Mouse (Mus musculus): Measurements from ENCODE around the gene Qtrt1.
A peak's percentile ranks its signal among the peaks of the same experiment; 100 is the strongest.

Qtrt1 gene

GRCm38 (mm10) chr9:21419646-21420045 is 8.0 kb downstream of the Qtrt1 start:
- no peak for DNase-seq (ENCODE audit: low read depth, low spot score)

GRCm38 (mm10) chr9:21424631-21425555 is 13.3 kb downstream of the Qtrt1 start, which contains the start of gene Dnm2:
TSS of gene Dnm2 (plus strand) at chr9:21424908.
- peak; percentile 100 for DNase-seq (ENCODE audit: low read depth, low spot score)

GRCm38 (mm10) chr9:21425556-21425945 is 13.9 kb downstream of the Qtrt1 start:
- no peak for DNase-seq (ENCODE audit: low read depth, low spot score)

DNA sequence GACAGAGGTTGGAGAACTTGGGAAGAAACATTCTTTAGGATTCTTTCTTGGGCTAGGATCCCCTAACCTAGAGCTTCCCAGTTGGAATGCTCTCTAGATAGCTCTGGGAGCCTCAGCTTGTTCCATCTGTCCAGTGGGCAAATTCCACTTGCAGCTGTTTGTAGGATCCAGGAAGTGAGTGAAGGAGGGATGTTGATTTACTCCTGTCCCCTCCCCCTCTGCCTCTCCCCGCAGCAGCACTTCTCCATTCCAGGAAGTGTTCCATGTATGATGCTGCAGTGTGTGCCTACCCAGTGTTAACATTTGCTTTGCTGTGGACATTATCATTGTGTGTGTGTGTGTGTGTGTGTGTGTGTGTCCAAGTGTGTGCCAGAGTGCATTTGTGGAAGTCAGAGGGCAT is 14.4 kb downstream of the Qtrt1 start:
- no peak for DNase-seq (ENCODE audit: low read depth, low spot score)

- no peak for DNase-seq (ENCODE audit: low read depth, low spot score)
Observed at GRCm38 (mm10) chr9:21426525-21426924, 14.9 kb downstream of the Qtrt1 start.

GRCm38 (mm10) chr9:21427773-21428172 is 16.1 kb downstream of the Qtrt1 start:
- no peak for DNase-seq (ENCODE audit: low read depth, low spot score)

DNA sequence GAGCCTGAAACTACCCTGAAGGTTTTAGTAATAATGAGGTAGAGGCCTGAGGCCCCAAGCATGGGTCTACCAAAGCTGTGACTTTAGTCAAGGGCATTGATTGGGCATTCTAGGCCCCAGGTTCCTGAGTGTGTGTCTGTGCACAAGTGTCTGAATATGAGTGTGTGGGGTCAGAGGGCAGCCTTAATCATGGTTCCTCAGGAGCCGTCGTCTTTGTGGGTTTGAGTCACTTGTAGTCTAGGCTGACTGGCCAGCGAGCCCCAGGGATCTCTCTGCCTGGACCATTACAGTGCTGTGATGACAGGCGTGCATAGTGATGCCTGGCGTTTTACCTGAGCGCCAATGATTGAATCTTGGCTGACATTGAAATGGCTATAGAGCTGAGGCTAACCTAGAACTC is 16.5 kb downstream of the Qtrt1 start:
- no peak for DNase-seq (ENCODE audit: low read depth, low spot score)

DNA sequence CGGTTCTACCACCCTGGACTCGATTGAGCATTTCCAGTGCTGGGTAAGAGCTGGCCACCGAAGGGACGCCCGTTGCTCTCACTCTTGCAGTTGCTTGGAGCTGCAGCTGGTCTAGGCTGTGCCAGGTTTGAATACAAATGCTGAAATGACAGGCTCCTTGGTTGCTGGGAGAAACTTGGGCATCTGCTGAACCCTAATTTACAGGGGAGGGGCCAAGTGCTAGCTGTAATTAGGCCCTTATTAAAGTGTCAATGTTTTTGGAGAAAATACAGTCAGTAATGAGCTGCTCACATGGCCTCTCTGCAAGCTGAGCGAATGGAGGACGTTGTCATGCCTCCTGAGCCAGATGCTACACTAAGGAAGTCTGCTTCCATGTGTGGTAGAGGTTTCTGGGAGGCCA is 19.1 kb downstream of the Qtrt1 start:
- DNase-seq (ENCODE audit: low read depth, low spot score): no peak

- no peak for DNase-seq (ENCODE audit: low read depth, low spot score)
Observed at GRCm38 (mm10) chr9:21432066-21432465, 20.4 kb downstream of the Qtrt1 start.

- no peak for DNase-seq (ENCODE audit: low read depth, low spot score)
Observed at GRCm38 (mm10) chr9:21433766-21434165, 22.1 kb downstream of the Qtrt1 start.

DNA sequence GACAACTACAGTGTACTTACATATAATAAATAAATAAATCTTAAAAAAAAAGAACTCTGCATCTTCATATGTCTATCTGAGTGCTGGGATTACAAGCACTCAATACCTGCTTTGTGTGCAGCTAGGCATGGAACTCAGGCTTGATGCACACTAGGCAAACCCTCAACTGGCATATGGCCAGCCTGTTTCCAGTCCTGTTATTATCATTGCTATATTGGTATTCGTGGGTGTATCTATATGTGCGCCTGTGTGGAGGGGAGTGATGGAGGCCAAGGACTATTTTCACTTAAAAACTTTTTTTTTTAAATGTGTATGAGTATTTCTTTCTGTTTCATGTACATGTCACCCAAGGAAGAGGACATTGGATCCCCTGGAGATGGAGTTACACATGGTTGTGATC is 22.8 kb downstream of the Qtrt1 start:
- no peak for DNase-seq (ENCODE audit: low read depth, low spot score)

GRCm38 (mm10) chr9:21435777-21436635 is 24.4 kb downstream of the Qtrt1 start:
- DNase-seq (ENCODE audit: low read depth, low spot score): no peak

- DNase-seq (ENCODE audit: low read depth, low spot score): no peak
Observed at GRCm38 (mm10) chr9:21437577-21437976, 25.9 kb downstream of the Qtrt1 start.

- no peak for DNase-seq (ENCODE audit: low read depth, low spot score)
Observed at GRCm38 (mm10) chr9:21438219-21438618, 26.6 kb downstream of the Qtrt1 start.

DNA sequence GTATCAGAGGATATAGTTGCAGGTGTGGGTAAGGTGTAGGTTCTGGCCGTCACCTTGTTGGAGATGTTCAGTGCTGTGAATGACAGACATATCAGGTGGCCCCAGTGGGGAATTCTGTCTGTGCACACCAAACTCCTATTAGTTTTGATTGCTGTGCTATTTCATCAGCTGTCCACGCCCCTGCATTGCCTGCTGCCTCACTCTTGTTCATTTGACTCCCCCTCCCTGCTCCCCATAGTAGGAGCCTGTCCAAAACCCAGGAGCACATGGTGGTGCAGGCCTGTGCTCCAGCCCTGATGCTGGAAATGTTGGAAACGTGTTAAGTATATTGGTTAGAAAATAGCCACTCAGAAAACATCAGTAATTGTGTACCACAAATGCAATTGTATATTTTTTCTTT is 27.8 kb downstream of the Qtrt1 start:
- no peak for DNase-seq (ENCODE audit: low read depth, low spot score)

DNA sequence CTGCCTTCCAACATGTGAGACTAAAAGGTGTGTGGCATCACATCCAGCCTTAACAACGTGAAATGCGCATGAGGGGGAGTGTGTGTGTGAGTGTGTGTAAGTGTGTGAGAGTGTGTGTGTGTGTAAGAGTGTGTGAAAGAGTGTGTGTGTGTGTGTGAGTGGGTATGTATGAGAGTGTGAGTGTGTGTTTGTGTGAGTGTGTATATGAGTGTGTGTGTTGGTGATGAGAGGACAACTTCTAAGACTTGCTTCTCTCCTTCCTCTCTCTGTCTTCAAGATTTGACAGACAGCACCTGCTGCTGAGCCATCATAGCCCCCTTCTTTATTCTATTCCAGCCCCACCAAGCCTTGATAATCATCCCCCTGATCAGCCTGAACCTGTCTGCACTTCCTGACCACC is 28.3 kb downstream of the Qtrt1 start:
- no peak for DNase-seq (ENCODE audit: low read depth, low spot score)

DNA sequence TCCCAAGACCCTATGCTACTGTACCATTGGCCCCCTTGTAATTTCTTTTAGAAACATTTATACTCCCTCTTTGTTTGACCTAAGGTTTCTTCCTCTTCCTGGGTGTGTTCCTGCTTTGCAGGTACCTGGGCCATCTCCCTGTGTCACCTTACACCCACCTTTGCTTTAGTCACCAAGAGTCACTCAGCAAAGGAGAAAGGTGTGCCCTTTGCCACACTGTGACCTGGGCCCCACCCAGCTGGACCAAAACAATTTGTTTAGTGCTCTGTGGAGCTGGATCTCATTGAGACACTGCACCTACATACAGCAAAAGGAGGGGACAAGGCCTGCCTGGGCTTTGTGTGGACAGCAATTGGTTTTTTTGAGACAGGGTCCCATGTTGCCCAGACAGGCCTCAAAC is 28.8 kb downstream of the Qtrt1 start:
- no peak for DNase-seq (ENCODE audit: low read depth, low spot score)

DNA sequence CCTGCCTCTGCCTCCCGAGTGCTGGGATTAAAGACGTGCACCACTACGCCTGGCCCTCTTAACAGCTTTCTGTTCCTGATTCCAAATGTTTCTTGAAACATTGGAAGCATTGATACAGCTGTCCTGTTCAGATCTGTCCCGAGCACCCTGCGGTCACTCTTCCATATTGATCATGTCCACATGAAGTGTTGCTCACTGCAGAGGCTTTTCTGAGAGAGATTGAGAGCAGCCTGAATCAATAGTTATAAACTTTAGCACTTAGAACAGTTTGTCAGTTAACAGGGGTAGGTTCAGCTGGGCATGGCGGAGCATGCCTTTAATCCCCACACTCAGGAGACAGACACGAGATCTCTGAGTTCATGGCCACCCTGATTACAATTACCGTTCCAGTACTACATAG is 32.2 kb downstream of the Qtrt1 start:
- no peak for DNase-seq (ENCODE audit: low read depth, low spot score)

DNA sequence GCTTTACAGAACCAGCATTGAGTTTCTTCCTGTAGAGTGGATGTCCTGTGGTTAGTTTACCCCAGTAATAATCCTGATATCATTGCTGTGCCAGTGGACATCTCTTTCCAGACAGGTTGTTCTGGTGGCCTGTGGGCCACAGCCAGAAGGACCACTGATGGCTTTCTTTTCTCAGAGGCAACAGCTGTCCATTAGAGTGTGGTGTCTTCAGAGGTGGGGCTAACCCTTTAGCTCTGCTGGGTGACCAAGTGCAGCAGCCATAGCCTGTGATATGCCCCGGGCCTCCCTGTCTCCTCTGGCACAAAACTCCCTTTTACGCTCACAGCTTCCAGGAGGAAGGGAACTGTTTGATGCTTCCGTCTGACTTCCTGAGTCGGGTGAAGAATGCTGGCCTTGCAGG is 32.9 kb downstream of the Qtrt1 start:
- no peak for DNase-seq (ENCODE audit: low read depth, low spot score)

- no peak for DNase-seq (ENCODE audit: low read depth, low spot score)
Observed at GRCm38 (mm10) chr9:21445081-21445744, 33.6 kb downstream of the Qtrt1 start.

GRCm38 (mm10) chr9:21447778-21448177 is 36.1 kb downstream of the Qtrt1 start:
- no peak for DNase-seq (ENCODE audit: low read depth, low spot score)

GRCm38 (mm10) chr9:21449710-21450109 is 38.1 kb downstream of the Qtrt1 start:
- DNase-seq (ENCODE audit: low read depth, low spot score): no peak

Measured in forelimb bud, embryonic 11.5 days (tissue).